Comparison of ENCODE assay signal across 9 mouse cellular contexts in genomic region chr10:60282116-60283014, GRCm38 (mm10). TPM values are rescaled to one million over a fixed set of nuclear protein-coding genes. Genes with fewer than 3 reads are reported as not detected.
DNase-seq lines count a peak whose midpoint lies in the region; ATAC-seq lines count a peak whose summit lies in the region.
"Had no signal": no experiment of that assay in that cellular context is flagged by ENCODE, and none has a peak within 500 bp of the region (broad histone marks: within the 10 kb centered on the region; RNA-seq: fewer than 3 reads in every experiment).

No protein-coding gene starts in this region.

- ATAC-seq in megakaryocyte progenitor cell, adult 5-6 weeks (replicated peaks; ENCODE audit: poor library complexity) = no peak

- peak; percentile 82 for DNase-seq in heart, adult 8-10 months (ENCODE audit: low spot score)
- DNase-seq in heart, postnatal 25 days (ENCODE audit: low spot score) = no peak
- DNase-seq in right cerebral cortex, adult 2 months (ENCODE audit: low spot score in 2 of 2) = peak; percentile 55 to 63
- DNase-seq in right cerebral cortex, postnatal 36 days (ENCODE audit: low spot score in 2 of 2) = no peak
- DNase-seq in induced T-regulatory cell, adult 2 months (ENCODE audit: low read depth) = peak; percentile 19
- DNase-seq in thymus, postnatal 36 days = peak; percentile 56 to 61
- no peak for DNase-seq in left cerebral cortex, postnatal 4 days
- DNase-seq: kidney, postnatal 4 days had no signal

- intact Hi-C loops in heart, postnatal 25 days (cut with DNase I) = loop anchor here (5.0 kb wide), 1 partner anchor 35 kb away; no protein-coding TSS in a partner anchor
- intact Hi-C loops in left cerebral cortex, postnatal 4 days (cut with DNase I) = no loop called here

RNA-seq across cellular contexts. Expression of gene Psap, which starts 4.9 kb away (rescaled TPM):
- 1,000 to 10,000 TPM; 1,268 to 1,360 (median 1,315) TPM for total RNA-seq in heart, adult 8-10 months (2022)
- 1,000 to 10,000 TPM in 1 of 2 experiments, 100 to 1,000 TPM in 1; 984 to 1,036 TPM for total RNA-seq in heart, postnatal 25 days (2021)
- 173 and 221 TPM in 2 replicates for total RNA-seq in megakaryocyte progenitor cell, adult 5-6 weeks (2015)
- total RNA-seq in megakaryocyte progenitor cell, adult 5-6 weeks (2017) = 222 and 258 TPM in 2 replicates
- 100 to 1,000 TPM; 700 to 775 TPM for total RNA-seq in left cerebral cortex, postnatal 4 days (2021)

Comparison
In these comparisons a context has a peak if more than half of its experiments do, and no peak if none do; other contexts are left out.
1. DNase-seq: peak in heart, adult 8-10 months (single experiment), right cerebral cortex, adult 2 months (2 of 2), induced T-regulatory cell, adult 2 months (single experiment) and thymus, postnatal 36 days (2 of 2); none in heart, postnatal 25 days (single experiment), right cerebral cortex, postnatal 36 days (0 of 2) and left cerebral cortex, postnatal 4 days (single experiment).